Mouse (Mus musculus): ENCODE data around the gene Gpr146.

DNA sequence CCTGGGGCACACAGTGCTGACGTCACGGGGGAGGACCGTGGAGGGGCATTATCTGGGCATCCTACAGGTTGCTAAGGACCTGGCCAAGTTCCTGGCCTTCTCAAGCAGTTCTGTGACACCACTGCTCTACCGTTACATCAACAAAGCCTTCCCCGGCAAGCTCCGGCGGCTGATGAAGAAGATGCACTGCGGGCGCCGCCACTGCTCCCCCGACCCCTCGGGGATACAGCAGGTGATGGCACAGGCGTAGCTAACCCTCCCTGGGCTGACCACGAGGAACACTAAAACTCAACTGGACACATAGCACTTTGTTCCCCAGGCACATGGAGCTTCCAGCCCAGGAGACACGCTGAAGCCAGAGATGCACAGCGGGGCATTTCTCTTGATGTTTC lies 15.7 kb downstream of the Gpr146 start:
- no peak for TF ChIP-seq CTCF (IDR thresholded peaks at IDR 0.05; ENCODE audit: low read depth, low read length)
- TF ChIP-seq POLR2A (IDR thresholded peaks at IDR 0.05; ENCODE audit: borderline replicate concordance, low read depth, low read length) = no peak

Measured in bone marrow macrophage, adult 2 months (primary cell).